Mouse (Mus musculus): ENCODE measurements around the gene Gm6890. TPM values are rescaled to one million over a fixed set of nuclear protein-coding genes. Genes with fewer than 3 reads are reported as not detected.
"Not testable (repeated sequence)": the region's sequence is repeated elsewhere in the genome, so short reads cannot be mapped to it uniquely, and the experiment has no call there.

The Gm6890 gene
- not detected in 2 replicates for polyA plus RNA-seq (2014; fragmentation: Nextera tagmentation; extraction: Ambion mirVana)

DNA sequence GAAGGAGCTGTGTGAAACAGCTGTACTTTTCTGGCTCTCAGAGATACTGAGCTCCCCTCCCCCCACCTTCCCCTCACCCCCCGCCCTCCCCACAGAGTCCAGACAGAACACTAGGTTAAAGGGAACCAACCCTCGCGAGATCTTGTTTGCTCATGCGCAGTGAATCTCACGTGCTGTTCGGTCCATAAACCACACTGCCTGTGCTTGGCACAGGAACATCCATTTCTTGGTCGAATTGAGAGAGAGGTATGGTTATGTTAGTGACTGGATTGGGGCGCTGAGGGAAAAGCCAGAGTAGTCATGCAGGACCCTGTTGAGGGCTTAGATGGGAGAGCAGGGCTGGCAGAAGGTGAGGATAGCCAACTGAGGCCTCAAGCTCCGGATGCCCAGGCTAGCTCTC, at the start of gene Gm6890:
Gene Gm6890 (plus strand): TSS at position 301 of the 400 bp plus-strand sequence.
- not testable (repeated sequence) for ATAC-seq (ENCODE audit: insufficient read depth); H3K9me3 ChIP-seq (ENCODE audit: low read depth, low read length); H3K4me1 ChIP-seq (ENCODE audit: insufficient read depth); H3K27me3 ChIP-seq (ENCODE audit: insufficient read depth, low read length); H3K9ac ChIP-seq; H3K27ac ChIP-seq (ENCODE audit: low read depth); H3K4me3 ChIP-seq (ENCODE audit: low read depth, low read length); DNase-seq; H3K4me2 ChIP-seq; H3K36me3 ChIP-seq (ENCODE audit: insufficient read depth)
- 84% methylated on average over 8 of the region's 9 CpGs for WGBS

DNA sequence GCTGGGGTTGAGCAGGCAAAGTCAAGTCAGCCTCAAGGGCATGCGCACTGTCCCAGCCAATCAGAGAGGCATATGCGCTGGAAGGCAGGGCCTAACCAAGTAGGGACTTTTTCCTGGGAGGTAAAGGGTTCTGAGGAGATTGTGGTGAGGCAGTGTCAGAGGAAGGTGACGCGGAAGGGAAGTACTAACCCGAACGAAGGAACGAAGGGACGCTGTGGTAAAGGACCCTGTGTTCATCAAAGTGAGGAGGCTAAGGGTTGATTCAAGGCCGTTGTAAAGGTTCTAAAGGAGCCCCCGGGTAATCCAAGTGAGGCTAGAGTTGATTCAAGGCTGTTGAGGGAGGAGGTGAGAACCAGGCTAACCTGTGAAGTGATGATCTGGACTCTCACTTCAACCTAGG, 14.5 kb upstream of the Gm6890 start:
- not testable (repeated sequence) for H3K4me2 ChIP-seq; H3K36me3 ChIP-seq (ENCODE audit: insufficient read depth); H3K4me1 ChIP-seq (ENCODE audit: insufficient read depth); DNase-seq; ATAC-seq (ENCODE audit: insufficient read depth); H3K27me3 ChIP-seq (ENCODE audit: insufficient read depth, low read length); H3K27ac ChIP-seq (ENCODE audit: low read depth); H3K9me3 ChIP-seq (ENCODE audit: low read depth, low read length); H3K9ac ChIP-seq; H3K4me3 ChIP-seq (ENCODE audit: low read depth, low read length)
- WGBS, result 92% methylated on average over 2 of the region's 10 CpGs

DNA sequence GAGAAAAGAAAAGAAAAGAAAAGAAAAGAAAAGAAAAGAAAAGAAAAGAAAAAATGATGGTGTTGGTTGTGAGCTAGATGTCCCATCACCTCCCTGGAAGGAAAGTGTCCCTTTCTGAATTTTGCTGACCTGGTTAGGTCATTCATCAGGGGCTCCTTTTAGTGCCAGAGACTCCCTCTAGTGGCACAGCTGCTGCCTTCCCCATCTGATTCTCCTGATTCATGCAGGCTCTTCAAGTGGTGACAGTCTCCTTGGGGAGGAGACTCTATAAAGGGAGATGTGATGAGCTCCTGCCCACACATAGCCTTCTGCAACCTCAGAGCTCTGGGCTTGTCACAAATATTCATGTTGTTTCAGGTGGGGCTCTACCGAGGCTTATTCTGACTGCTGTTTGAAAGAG, 30.0 kb downstream of the Gm6890 start:
- H3K27me3 ChIP-seq (ENCODE audit: insufficient read depth, low read length); H3K4me2 ChIP-seq; H3K27ac ChIP-seq (ENCODE audit: low read depth); H3K9ac ChIP-seq; ATAC-seq (ENCODE audit: insufficient read depth); H3K36me3 ChIP-seq (ENCODE audit: insufficient read depth); H3K4me3 ChIP-seq (ENCODE audit: low read depth, low read length); H3K4me1 ChIP-seq (ENCODE audit: insufficient read depth); H3K9me3 ChIP-seq (ENCODE audit: low read depth, low read length): not testable (repeated sequence)
- DNase-seq, result peak; percentile 6
- WGBS, result no CpG with 5 or more reads among the region's 1 CpGs

Other genes with a start within 250 kb of the Gm6890 start
- gene Olfr1326-ps1, start 166.0 kb upstream of the Gm6890 start, polyA plus RNA-seq (2014; fragmentation: Nextera tagmentation; extraction: Ambion mirVana), result not detected in 2 replicates
- not detected in 2 replicates for gene Olfr1325, start 148.2 kb upstream of the Gm6890 start, polyA plus RNA-seq (2014; fragmentation: Nextera tagmentation; extraction: Ambion mirVana)
- gene Gm5640, start 95.3 kb upstream of the Gm6890 start, polyA plus RNA-seq (2014; fragmentation: Nextera tagmentation; extraction: Ambion mirVana), result not detected in 2 replicates
- gene Gm5936, start 96.3 kb downstream of the Gm6890 start, polyA plus RNA-seq (2014; fragmentation: Nextera tagmentation; extraction: Ambion mirVana), result not detected in 2 replicates

All from lung, embryonic 14.5 days (tissue).